Mouse (Mus musculus): ENCODE data around the gene Arfgef3.
"Not testable (repeated sequence)": the region's sequence is repeated elsewhere in the genome, so short reads cannot be mapped to it uniquely, and the experiment has no call there.

The Arfgef3 gene

DNA sequence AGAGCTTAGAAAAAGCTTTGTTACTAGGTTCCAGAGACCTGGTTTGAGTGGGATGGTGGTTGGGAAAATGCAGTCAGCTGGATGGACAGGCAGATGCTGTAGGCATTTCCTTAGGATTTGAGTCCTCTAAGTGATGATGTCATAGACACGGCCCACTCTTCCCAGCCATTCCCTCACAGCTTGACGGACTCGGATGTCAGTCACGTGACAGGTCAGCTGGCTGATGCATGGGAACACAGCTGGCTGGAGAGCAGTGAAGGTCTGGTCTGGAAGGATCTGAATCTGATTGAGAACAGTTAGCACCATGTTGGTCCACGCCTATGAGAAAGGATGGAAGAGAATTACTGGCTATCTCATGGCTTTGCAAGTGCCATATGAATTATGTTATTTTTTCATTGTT lies 154.3 kb downstream of the Arfgef3 start:
- in situ Hi-C loops (cut with MboI, MseI): no loop called here

GRCm38 (mm10) chr10:18584188-18584587 lies 159.6 kb downstream of the Arfgef3 start:
- in situ Hi-C loops (cut with MboI, MseI): no loop called here

DNA sequence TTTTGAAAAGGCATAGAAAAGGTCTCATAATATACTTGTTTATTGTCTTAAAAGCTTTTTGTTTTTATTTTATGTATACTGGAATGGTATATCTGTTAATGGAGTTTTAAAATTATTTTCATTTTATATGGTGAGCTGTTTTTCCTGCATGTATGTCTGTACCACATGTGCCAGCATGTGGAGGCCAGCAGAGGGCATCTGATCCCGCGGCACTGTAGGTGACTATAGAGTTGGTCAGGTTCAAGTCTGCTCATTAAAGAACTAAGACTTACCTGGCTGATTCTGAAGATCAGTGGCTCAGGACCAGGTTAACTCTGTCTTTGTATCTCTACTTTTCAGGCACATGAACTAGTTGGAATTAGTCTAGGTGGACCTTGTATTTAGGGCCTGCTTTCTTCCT lies 171.2 kb downstream of the Arfgef3 start:
- in situ Hi-C loops (cut with MboI, MseI): no loop called here

- in situ Hi-C loops (cut with MboI, MseI): loop anchor here (5.0 to 10.0 kb wide), 3 partner anchors 39 to 344 kb away; no protein-coding TSS in a partner anchor
Measured at GRCm38 (mm10) chr10:18562940-18563339, 180.8 kb downstream of the Arfgef3 start.

DNA sequence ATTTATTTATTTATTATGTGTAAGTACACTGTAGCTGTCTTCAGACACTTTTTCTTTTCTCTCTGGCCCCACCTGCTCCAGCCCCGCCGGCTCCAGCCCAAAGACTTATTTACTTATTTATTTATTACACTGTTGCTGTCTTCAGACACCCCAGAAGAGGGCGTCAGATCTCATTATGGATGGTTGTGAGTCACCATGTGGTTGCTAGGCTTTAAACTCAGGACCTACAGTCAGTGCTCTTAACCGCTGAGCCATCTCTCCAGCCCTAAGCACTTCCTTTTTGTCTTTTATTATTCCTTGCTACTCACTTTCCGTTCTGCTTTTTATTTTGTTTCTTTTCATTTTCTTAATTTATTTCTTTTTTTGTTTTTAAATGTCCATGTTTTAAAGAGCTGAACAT lies 182.3 kb downstream of the Arfgef3 start:
- in situ Hi-C loops (cut with MboI, MseI): loop anchor here (5.0 to 10.0 kb wide), 3 partner anchors 41 to 346 kb away; no protein-coding TSS in a partner anchor

- in situ Hi-C loops (cut with MboI, MseI): not testable (repeated sequence)
Measured at GRCm38 (mm10) chr10:18559076-18559475, 184.7 kb downstream of the Arfgef3 start.

DNA sequence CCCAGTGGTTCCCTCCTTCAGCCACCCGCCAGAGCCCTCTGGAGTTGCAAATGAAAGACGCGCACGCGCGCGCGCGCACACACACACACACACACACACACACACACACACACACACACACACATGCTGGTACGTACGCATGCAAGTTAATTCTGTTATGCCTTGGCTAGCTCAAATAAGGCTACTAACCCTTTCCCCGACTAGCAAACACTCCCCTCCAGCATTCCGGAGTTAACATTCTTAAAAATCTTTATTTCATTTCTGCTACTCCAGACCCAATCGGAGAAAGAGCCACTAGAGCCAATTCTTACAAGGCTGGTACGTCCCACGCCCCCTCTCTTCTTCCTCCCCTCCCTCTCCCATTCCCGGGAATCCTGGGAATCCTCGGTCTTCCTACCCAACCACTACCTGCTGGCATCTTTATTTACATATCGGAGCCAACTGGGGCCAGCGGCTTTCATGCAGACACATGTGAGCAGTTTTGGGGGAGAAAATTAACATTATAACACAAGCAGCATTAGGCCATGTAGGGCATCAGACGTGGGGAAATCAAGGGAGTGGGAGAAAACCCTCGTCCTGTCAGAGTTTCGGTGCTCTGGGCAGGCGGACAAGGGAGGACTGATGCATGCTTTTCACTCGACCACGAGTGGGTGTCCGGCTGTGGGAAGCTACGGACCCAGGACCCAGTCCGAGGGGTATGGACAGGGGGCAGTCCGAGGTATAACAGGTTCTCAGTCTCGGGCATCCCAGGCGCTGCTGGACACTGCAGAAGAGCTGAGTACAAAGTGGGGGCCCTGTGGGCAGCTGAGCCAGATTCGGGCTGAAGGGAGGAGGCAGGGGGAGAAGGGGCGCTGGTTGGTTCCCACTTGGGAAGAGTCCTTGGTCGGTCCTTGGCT lies 194.2 kb downstream of the Arfgef3 start:
- in situ Hi-C loops (cut with MboI, MseI): no loop called here

GRCm38 (mm10) chr10:18547381-18547780 lies 196.4 kb downstream of the Arfgef3 start:
- in situ Hi-C loops (cut with MboI, MseI): no loop called here

DNA sequence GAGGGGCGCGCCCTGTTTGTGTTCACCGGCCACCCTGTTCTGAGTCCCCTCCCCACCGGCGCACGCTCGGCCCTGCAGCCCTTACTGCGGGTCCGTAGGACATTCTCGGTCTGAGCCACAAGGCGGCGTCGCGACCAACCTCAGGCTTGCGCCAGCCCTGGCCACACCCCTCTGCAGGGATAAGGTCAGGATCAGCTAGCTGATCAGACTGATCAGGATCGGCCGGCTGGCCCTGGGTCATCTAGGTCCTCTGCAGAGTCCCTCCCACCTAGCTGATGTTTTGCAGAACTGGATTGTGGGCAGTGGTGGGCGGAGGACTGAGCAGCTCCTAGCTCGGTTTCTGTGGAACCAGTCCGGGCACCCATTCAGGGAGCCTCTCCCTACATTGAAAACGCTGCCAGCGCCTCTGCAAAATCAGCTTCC lies 197.9 kb downstream of the Arfgef3 start, which contains the start of gene Hebp2:
TSS of gene Hebp2 (minus strand) at position 264 of the 423 bp plus-strand sequence.
- in situ Hi-C loops (cut with MboI, MseI): no loop called here

DNA sequence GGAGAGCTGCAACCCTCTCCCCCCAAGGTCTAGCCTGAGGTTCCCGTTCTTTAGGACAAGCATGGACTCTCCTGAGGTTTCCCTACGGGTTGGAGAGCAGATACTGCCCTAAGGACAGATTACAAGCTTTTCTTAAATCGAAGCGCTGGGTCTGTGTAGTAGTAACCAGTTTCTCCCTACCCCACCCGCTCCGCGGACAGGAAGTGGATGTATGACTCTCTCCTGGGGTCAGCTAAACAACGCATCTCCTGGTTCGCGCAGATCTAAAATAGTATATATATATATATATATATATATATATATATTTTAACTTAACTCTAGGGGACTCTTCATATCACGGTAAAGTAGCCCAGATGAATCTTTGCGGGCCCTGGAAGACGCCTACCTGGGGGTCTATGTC lies 198.4 kb downstream of the Arfgef3 start:
- in situ Hi-C loops (cut with MboI, MseI): no loop called here

GRCm38 (mm10) chr10:18536889-18537288 lies 206.9 kb downstream of the Arfgef3 start:
- in situ Hi-C loops (cut with MboI, MseI): no loop called here

DNA sequence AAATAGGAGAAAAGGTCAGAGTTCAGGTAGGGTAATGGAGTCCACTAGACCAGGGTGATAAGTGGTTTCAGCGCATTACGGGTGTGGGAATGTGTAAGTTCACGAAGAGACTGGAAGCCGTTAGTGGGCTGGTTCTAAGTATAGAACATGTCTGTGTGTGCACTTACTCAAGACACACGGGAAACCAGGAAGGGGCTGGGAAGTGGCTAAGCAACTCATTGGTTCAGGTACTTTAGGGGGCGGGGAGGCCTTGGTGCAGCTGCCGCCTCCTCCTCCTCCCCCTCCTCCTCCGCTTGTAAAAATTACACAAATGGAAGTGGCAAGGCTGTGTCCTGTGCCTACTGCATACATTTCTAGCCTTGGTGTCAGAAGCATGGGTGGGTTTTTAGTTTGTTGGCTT lies 211.5 kb downstream of the Arfgef3 start:
- in situ Hi-C loops (cut with MboI, MseI): no loop called here
